Mouse (Mus musculus) liver, embryonic 13.5 days (tissue): Measurements from ENCODE around the gene F11r. TPM values are rescaled to one million over a fixed set of nuclear protein-coding genes. Genes with fewer than 3 reads are reported as not detected.

ENCODE experiments used
- ATAC-seq: fragments of 200-750 bp; cut with Nextera tagmentation; 2 replicates; pipeline ENCODE4 v1.8.0; 2017; ENCODE audit warnings: low read depth, mild to moderate bottlenecking, moderate number of reproducible peaks, moderate library complexity
- DNase-seq: peaks from one replicate; pipeline ENCODE4 v3.0.0; 2022
- H3K27ac ChIP-seq: fragments of 300-500 bp; sonication (generic); 2 replicates; pipeline ENCODE4 v1.5.1; 2015; ENCODE audit warnings: moderate library complexity, mild to moderate bottlenecking, inconsistent platforms
- H3K27me3 ChIP-seq: fragments of 300-500 bp; sonication (generic); 2 replicates; pipeline ENCODE4 v1.6.1; 2015; ENCODE audit warnings: mild to moderate bottlenecking, inconsistent platforms
- H3K36me3 ChIP-seq: fragments of 300-500 bp; sonication (generic); 2 replicates; pipeline ENCODE4 v1.6.1; 2015; ENCODE audit warnings: mild to moderate bottlenecking, inconsistent platforms
- H3K4me1 ChIP-seq: fragments of 300-500 bp; sonication (generic); replicated peaks from 2 replicates; pipeline ENCODE4 v1.6.1; 2015; ENCODE audit warnings: inconsistent platforms
- H3K4me2 ChIP-seq: fragments of 300-500 bp; sonication (generic); 2 replicates; pipeline ENCODE4 v1.6.1; 2015; ENCODE audit warnings: inconsistent platforms, mild to moderate bottlenecking, moderate library complexity
- H3K4me3 ChIP-seq: fragments of 300-500 bp; sonication (generic); replicated peaks from 2 replicates; pipeline ENCODE4 v1.5.1; 2015; ENCODE audit warnings: mild to moderate bottlenecking, inconsistent platforms
- H3K9ac ChIP-seq: fragments of 300-500 bp; sonication (generic); 2 replicates; pipeline ENCODE4 v1.6.1; 2015; ENCODE audit warnings: mild to moderate bottlenecking, inconsistent platforms
- H3K9me3 ChIP-seq: fragments of 300-500 bp; sonication (generic); replicated peaks from 2 replicates; pipeline ENCODE4 v1.6.1; 2016; ENCODE audit warnings: inconsistent platforms
- WGBS: fragments of 180-500 bp; shearing (Covaris S2); methylation state at CpG from one replicate; pipeline ENCODE4 v1.1.7; 2015; ENCODE audit not compliant: insufficient replicate concordance; 5-methylcytosine and 5-hydroxymethylcytosine counted together
- polyA plus RNA-seq: library from polyadenylated mRNA; unstranded; fragments of >200 nt; fragmentation: Nextera tagmentation; extraction: Ambion mirVana; gene quantifications from 2 replicates; pipeline ENCODE4 v1.2.1, GENCODE M21; 2015

Gene F11r
- polyA plus RNA-seq, 1 experiment from 2014 or later: 20.6 TPM

DNA sequence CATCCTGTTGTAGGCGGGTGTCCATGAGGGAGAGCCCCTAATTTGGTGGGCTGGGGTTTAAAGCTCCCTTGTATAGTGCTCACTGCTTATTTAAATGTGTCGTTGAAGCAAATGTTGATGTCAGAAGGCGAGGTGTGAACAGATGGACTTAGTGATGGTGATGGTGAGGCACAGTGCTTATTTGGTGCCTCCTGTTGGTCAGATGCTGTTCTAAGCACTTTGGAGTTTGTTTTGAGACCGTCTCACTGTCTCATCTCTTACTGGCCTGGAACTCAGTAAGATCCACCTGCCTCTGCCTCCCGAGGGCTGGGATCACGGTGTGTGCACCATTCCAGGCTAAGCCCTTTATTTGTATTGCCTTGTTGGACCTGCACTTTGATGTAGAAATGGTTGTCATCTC, 17.6 kb downstream of the F11r start:
- no peaks in the 10 kb centered on the region for H3K36me3 ChIP-seq
- no peak overlapping the region for H3K4me2 ChIP-seq
- H3K4me3 ChIP-seq: no peak overlapping the region
- H3K4me1 ChIP-seq: peaks cover 7% of the 10 kb centered on the region
- no peak overlapping the region for H3K9ac ChIP-seq
- ATAC-seq (no peak), DNase-seq (no peak)
- 65% methylated on average over 6 of the region's 6 CpGs for WGBS
- H3K9me3 ChIP-seq: no peaks in the 10 kb centered on the region
- H3K27me3 ChIP-seq: no peaks in the 10 kb centered on the region
- H3K27ac ChIP-seq: no peak overlapping the region

DNA sequence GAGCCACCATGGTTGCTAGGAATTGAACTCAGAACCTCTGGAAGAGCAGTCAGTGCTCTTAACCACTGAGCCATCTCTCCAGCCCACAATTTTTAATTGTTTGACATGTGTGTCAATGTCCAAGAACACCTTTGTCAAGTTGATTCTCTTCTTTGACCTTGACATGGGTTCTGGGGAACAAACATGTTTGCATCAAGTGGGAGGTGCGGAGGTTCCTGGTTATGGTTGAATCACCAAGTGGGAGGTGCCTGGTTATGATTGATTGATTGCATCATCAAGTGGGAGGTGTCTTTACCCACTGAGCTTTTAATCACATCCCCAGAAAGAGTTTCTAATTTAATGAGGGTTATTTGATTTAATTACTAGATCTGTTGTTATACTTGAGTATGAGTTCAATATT, 20.2 kb downstream of the F11r start:
- ATAC-seq (no peak), DNase-seq (no peak)
- no peak overlapping the region for H3K4me2 ChIP-seq
- no peak overlapping the region for H3K9ac ChIP-seq
- WGBS: 80% methylated on average over 1 of the region's 1 CpGs
- H3K9me3 ChIP-seq: no peaks in the 10 kb centered on the region
- no peak overlapping the region for H3K4me3 ChIP-seq
- peaks cover 4% of the 10 kb centered on the region for H3K4me1 ChIP-seq
- peaks cover 19% of the 10 kb centered on the region for H3K36me3 ChIP-seq
- no peaks in the 10 kb centered on the region for H3K27me3 ChIP-seq
- no peak overlapping the region for H3K27ac ChIP-seq

DNA sequence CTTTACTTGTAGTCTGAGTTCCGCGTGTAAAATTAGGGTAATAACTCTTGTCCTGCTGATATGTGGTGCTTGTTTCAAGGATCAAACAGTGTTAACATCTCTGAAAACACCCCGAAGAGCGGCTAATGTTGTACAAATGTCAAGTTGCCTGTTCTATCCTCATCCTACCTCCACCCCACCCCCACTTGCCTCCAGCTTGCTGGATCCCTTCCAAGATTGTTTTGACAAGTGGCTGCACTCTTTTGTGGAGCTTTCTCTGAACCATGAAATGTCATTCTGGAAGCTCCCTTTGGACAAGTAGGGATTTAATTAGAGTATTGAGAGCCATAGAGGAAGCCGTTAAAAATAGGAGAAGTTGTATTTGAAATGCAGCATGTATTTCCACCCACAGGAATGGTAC, 22.5 kb downstream of the F11r start:
- H3K4me2 ChIP-seq: no peak overlapping the region
- no peak overlapping the region for H3K27ac ChIP-seq
- no peak for DNase-seq
- H3K27me3 ChIP-seq: no peaks in the 10 kb centered on the region
- no peaks in the 10 kb centered on the region for H3K4me1 ChIP-seq
- WGBS: 76% methylated on average over 5 of the region's 5 CpGs
- no peak for ATAC-seq
- no peaks in the 10 kb centered on the region for H3K9me3 ChIP-seq
- H3K9ac ChIP-seq: no peak overlapping the region
- peaks cover 30% of the 10 kb centered on the region for H3K36me3 ChIP-seq
- no peak overlapping the region for H3K4me3 ChIP-seq

DNA sequence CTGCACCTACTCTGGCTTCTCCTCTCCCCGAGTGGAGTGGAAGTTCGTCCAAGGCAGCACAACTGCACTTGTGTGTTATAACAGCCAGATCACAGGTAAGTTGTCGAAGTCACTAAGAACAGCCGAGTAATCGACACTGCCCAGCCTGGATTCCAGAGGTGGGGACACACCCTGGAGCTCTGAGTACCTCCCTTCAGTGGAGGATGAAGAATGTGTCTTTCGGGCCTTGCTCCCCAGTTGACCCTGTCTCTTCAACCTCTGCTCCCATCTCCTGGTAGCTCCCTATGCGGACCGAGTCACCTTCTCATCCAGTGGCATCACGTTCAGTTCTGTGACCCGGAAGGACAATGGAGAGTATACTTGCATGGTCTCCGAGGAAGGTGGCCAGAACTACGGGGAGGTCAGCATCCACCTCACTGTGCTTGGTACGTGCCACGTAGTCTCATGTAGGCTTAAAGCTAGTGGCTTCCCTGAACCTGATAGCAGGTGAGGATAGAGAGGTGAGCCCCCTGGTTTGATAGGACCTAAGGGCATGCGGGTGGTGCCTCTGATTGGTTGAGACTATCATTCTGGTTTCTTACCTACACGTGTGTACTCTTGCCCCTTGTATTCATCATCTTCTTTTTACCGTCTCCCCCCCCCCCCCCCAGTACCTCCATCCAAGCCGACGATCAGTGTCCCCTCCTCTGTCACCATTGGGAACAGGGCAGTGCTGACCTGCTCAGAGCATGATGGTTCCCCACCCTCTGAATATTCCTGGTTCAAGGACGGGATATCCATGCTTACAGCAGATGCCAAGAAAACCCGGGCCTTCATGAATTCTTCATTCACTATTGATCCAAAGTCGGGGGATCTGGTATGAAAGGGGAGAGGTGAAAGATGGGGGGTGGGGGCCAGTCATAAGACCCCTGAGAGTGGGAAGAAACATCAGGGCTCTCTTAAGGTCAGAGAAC, 23.5 kb downstream of the F11r start:
- no peak for ATAC-seq

DNA sequence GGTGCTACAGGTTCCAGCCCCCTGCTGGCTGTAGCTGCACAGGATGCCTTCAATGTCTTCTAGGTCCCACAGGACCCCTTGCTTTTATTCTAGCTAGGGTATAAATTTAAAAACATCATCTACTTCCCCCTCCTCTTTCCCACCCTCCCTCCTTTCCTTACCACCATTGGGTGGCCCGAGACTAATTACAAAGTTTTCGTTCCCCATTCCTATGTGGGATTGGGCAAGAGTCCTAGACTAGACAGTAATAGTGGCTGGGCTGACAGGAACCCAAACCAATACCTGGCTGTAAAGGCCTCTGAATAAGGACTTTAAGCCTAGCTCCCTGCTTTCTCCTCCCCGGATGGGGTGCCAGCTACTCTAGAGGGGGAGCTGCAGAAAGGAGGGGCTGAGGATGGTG, 25.8 kb downstream of the F11r start:
- H3K9me3 ChIP-seq: no peaks in the 10 kb centered on the region
- no peak overlapping the region for H3K9ac ChIP-seq
- H3K27me3 ChIP-seq: no peaks in the 10 kb centered on the region
- ATAC-seq (no peak), DNase-seq (no peak)
- H3K4me2 ChIP-seq: no peak overlapping the region
- H3K27ac ChIP-seq: no peak overlapping the region
- no peak overlapping the region for H3K4me3 ChIP-seq
- H3K4me1 ChIP-seq: no peaks in the 10 kb centered on the region
- peaks cover 30% of the 10 kb centered on the region for H3K36me3 ChIP-seq
- 66% methylated on average over 3 of the region's 3 CpGs for WGBS

More for the DNA sequence above, 23.5 kb downstream of the F11r start:
- no peak overlapping the region for H3K9ac ChIP-seq
- no peaks in the 10 kb centered on the region for H3K27me3 ChIP-seq
- no peaks in the 10 kb centered on the region for H3K9me3 ChIP-seq
- H3K36me3 ChIP-seq: peaks cover 30% of the 10 kb centered on the region
- no peaks in the 10 kb centered on the region for H3K4me1 ChIP-seq
- no peak overlapping the region for H3K4me3 ChIP-seq
- no peak overlapping the region for H3K4me2 ChIP-seq
- no peak for DNase-seq
- no peak overlapping the region for H3K27ac ChIP-seq
- WGBS: 83% methylated on average over 21 of the region's 22 CpGs

DNA sequence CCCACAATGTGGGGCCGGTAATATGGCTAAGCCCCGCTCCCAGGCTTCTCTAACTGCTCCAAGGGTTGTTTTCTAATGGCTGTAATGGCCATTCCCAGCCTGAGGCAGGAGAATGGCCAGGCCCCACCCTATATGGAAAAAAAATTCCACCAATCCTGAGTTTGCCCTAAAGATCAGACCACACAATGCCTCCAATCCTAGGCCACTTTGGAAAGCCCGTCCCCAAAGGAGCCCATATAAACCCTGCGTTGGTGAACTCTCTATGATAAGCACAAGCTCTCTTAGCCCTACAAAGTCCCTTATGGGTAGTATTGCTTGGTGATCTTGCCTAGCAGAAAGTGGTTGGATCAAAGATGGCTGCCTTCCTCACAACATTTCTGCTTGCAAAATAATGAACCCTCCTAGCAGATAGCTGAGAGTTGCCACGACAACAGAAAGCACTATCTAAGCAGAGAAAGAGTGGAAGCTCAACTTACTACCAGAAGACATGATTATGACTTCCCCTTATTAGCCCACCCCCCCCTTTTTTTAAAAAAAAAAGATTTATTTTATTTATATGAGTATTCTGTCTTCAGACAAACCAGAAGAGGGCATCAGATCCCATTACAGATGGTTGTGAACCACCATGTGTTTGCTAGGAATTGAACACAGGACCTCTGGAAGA, 28.5 kb downstream of the F11r start:
- 57% methylated on average over 5 of the region's 5 CpGs for WGBS
- Histone ChIP-seq H3K4me1 (no peaks in the 10 kb centered on the region), H3K27ac (no peak overlapping the region), H3K9me3 (no peaks in the 10 kb centered on the region), H3K9ac (no peak overlapping the region), H3K27me3 (no peaks in the 10 kb centered on the region), H3K36me3 (peaks cover 26% of the 10 kb centered on the region), H3K4me2 (no peak overlapping the region), H3K4me3 (no peak overlapping the region)
- ATAC-seq (no peak), DNase-seq (no peak)

DNA sequence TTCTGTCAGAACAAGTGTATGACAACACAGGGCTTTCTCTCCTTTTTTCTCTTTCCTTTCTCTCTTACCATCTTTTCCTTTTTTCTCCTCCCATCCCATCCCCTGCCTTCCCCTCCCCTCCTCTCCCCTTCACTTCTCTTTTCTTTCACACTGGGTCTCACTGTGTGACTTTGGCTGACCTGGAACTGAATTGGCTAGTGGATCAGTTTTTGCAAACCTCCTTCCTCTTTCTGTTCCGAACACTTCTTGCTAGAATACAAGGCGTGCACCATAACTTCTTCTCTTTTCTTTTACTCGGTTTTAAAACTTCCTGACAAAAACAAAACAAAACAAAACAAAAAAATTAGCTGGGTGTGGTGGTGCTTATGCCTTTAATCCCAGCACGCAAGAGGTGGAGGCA, 29.2 kb downstream of the F11r start:
- 38% methylated on average over 4 of the region's 4 CpGs for WGBS
- no peak for ATAC-seq

DNA sequence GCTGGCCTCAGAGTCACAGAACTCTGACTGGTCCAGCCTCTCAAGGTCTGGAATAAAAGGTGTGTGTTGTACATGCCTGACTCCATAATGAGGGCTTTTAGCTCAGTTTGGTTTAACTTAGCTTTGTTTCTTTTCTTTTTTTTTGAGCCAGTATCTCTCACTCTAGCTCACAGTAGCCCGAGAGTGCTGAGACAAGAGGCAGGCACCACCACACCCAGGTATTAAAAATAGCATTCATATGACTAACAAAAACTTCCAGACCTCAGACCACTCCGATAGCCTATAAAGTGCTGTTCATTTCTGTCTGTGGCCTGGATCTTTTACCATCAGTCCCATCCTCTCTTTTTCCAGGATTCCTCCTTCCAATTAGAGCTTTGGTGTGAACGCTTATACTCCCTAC, 32.3 kb downstream of the F11r start:
- no peaks in the 10 kb centered on the region for H3K4me1 ChIP-seq
- no peaks in the 10 kb centered on the region for H3K27me3 ChIP-seq
- no peak overlapping the region for H3K4me2 ChIP-seq
- H3K27ac ChIP-seq: no peak overlapping the region
- H3K9ac ChIP-seq: no peak overlapping the region
- H3K4me3 ChIP-seq: no peak overlapping the region
- no peak for DNase-seq
- H3K9me3 ChIP-seq: no peaks in the 10 kb centered on the region
- H3K36me3 ChIP-seq: no peaks in the 10 kb centered on the region
- WGBS: 66% methylated on average over 3 of the region's 3 CpGs
- ATAC-seq: no peak

More for the DNA sequence above, 29.2 kb downstream of the F11r start:
- H3K9ac ChIP-seq: no peak overlapping the region
- H3K4me2 ChIP-seq: no peak overlapping the region
- no peaks in the 10 kb centered on the region for H3K9me3 ChIP-seq
- no peaks in the 10 kb centered on the region for H3K27me3 ChIP-seq
- peaks cover 21% of the 10 kb centered on the region for H3K36me3 ChIP-seq
- H3K4me1 ChIP-seq: no peaks in the 10 kb centered on the region
- H3K27ac ChIP-seq: no peak overlapping the region
- H3K4me3 ChIP-seq: no peak overlapping the region
- DNase-seq: no peak

DNA sequence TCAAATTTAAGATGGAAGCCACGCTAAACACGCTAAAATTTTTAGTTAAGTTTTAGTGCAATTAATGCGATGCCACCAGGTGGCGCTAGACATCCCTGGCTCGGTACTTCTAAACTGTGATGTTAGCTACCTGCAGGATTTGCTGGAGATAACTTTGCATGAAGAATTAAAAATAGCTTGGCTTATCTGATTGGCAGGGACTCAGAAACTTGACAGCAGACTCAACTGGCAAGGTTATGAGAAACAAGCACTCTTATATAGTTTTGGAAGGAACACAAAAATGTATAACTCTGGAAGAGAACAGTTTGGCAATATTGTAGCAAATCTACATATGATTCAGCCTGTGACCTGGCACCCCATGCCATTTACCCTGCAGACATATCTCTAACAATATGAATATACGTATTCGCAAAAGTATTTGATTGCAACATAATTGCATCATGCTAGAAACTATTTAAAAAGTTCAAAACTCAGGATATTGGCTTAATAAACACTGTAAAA, 33.1 kb downstream of the F11r start:
- Histone ChIP-seq H3K27me3 (no peaks in the 10 kb centered on the region), H3K36me3 (no peaks in the 10 kb centered on the region), H3K27ac (no peak overlapping the region), H3K4me3 (no peak overlapping the region), H3K4me2 (no peak overlapping the region), H3K9me3 (no peaks in the 10 kb centered on the region), H3K4me1 (no peaks in the 10 kb centered on the region), H3K9ac (no peak overlapping the region)
- WGBS: 19% methylated on average over 7 of the region's 7 CpGs
- ATAC-seq (no peak), DNase-seq (peak; percentile 11)

DNA sequence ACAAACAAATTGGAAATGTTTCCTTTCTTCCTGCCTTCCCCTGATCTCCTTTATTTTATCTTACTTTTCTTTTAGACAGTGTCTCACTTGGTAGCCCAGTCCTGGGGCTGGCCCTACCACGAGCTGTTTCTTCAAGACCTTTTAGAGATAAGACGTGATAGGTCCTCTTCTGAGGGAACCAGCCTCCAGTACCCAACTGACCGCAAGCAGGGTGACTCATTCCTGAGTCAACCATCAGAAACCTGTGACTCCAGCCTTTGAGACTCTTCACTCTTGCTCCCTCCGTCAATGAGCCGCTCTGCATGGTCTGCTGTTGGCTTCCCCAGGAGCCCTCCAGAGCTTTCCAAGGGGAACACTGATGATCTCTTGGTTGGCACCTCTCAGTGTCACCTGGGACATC, 33.6 kb downstream of the F11r start:
- no peaks in the 10 kb centered on the region for H3K4me1 ChIP-seq
- H3K9me3 ChIP-seq: no peaks in the 10 kb centered on the region
- no peak overlapping the region for H3K4me3 ChIP-seq
- WGBS: 35% methylated on average over 5 of the region's 5 CpGs
- no peaks in the 10 kb centered on the region for H3K36me3 ChIP-seq
- H3K9ac ChIP-seq: no peak overlapping the region
- no peaks in the 10 kb centered on the region for H3K27me3 ChIP-seq
- H3K4me2 ChIP-seq: no peak overlapping the region
- no peak for ATAC-seq
- DNase-seq: no peak
- no peak overlapping the region for H3K27ac ChIP-seq

DNA sequence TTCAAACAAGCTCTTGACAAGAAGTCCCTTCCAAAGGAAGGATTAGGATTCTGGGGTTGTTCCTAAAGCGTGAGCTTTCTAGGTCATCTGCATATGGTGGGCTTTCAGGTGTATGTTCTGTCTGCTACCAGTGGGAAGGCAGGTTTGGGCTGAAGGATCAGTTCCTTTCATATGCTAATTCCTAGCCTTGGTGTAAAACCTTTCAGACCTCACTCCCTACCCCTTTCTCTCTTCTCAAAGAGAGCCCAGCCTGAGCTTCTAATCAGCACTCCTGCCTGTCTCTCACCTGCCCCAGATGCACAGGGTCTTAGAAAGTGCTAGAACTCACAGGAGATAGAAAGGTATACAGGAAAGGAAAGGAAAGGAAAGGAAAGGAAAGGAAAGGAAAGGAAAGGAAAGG, 34.1 kb downstream of the F11r start:
- 45% methylated on average over 1 of the region's 1 CpGs for WGBS
- Histone ChIP-seq H3K9me3 (no peaks in the 10 kb centered on the region), H3K9ac (no peak overlapping the region), H3K4me3 (no peak overlapping the region), H3K4me1 (no peaks in the 10 kb centered on the region), H3K4me2 (no peak overlapping the region), H3K36me3 (no peaks in the 10 kb centered on the region), H3K27me3 (no peaks in the 10 kb centered on the region), H3K27ac (no peak overlapping the region)
- no peak for DNase-seq
- no peak for ATAC-seq
